Mouse (Mus musculus) forebrain, embryonic 15.5 days (tissue): ENCODE data around the gene Syn2. TPM values are rescaled to one million over a fixed set of nuclear protein-coding genes. Genes with fewer than 3 reads are reported as not detected.

Experiments
- ATAC-seq: fragments of 200-750 bp; cut with Nextera tagmentation; replicated peaks from 2 replicates; pipeline ENCODE4 v1.8.0; 2017; ENCODE audit warnings: mild to moderate bottlenecking, moderate TSS enrichment, moderate library complexity
- H3K27ac ChIP-seq: fragments of 300-500 bp; sonication (generic); replicated peaks from 2 replicates; pipeline ENCODE4 v1.5.1; 2015; ENCODE audit warnings: mild to moderate bottlenecking, inconsistent platforms
- H3K27me3 ChIP-seq: fragments of 300-500 bp; sonication (generic); 2 replicates; pipeline ENCODE4 v1.6.1; 2015; ENCODE audit warnings: inconsistent platforms
- H3K36me3 ChIP-seq: fragments of 300-500 bp; sonication (generic); 2 replicates; pipeline ENCODE4 v1.6.1; 2015; ENCODE audit warnings: mild to moderate bottlenecking, inconsistent platforms
- H3K4me1 ChIP-seq: fragments of 300-500 bp; sonication (generic); 2 replicates; pipeline ENCODE4 v1.6.1; 2015; ENCODE audit warnings: inconsistent platforms
- H3K4me2 ChIP-seq: fragments of 300-500 bp; sonication (generic); replicated peaks from 2 replicates; pipeline ENCODE4 v1.6.1; 2015; ENCODE audit warnings: mild to moderate bottlenecking, inconsistent platforms
- H3K4me3 ChIP-seq: fragments of 300-500 bp; sonication (generic); 2 replicates; pipeline ENCODE4 v1.5.1; 2015; ENCODE audit warnings: mild to moderate bottlenecking, inconsistent platforms
- H3K9ac ChIP-seq: fragments of 300-500 bp; sonication (generic); replicated peaks from 2 replicates; pipeline ENCODE4 v1.6.1; 2015; ENCODE audit warnings: mild to moderate bottlenecking, inconsistent platforms
- H3K9me3 ChIP-seq: fragments of 300-500 bp; sonication (generic); 2 replicates; pipeline ENCODE4 v1.6.1; 2016; ENCODE audit warnings: inconsistent platforms
- WGBS: fragments of 180-500 bp; shearing (Covaris S2); methylation state at CpG from one replicate; pipeline ENCODE4 v1.1.7; 2015; ENCODE audit warnings: mixed read lengths; 5-methylcytosine and 5-hydroxymethylcytosine counted together
- polyA plus RNA-seq: library from polyadenylated mRNA; unstranded; fragments of >200 nt; fragmentation: Nextera tagmentation; extraction: Ambion mirVana; gene quantifications from 2 replicates; pipeline ENCODE4 v1.2.1, GENCODE M21; 2015

The Syn2 gene
- polyA plus RNA-seq, result 34.2 and 34.8 TPM in 2 replicates

DNA sequence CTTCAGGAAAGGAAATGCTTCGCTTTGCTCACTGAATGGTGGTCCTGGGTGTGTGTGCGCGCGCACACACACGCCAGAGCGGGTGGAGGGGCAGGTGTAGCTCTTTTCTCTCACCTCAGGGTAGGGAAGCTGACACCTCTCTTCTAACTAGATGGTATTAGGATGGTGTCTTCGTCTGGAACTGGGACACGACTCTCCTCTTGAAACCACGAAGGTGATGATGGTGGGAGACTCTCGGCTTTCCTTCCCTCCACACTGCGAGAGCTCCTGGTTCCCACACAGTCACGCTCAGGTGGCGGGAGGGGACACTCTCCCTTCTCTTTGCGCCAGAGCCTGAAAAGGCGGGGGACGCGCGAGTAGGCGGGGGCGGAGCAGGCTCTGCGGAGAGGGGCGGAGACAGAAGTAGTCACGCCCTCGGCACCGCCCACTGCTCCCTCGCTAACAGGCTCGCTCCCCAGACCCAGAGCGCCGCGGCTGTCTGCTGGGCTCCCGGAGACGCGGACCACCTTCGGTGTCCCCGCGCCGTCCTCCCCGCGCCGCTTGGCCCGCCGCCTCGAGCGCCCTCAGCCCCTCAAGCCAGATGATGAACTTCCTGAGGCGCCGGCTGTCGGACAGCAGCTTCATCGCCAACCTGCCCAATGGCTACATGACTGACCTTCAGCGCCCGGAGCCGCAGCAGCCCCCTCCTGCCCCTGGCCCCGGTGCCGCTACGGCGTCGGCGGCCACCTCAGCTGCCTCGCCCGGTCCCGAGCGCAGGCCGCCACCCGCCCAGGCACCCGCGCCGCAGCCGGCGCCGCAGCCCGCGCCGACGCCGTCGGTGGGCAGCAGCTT, at the start of gene Syn2:
Gene Syn2, plus strand, starts transcription at position 402 of the 831 bp plus-strand sequence.
- Histone ChIP-seq H3K9me3 (no peaks in the 10 kb centered on the region), H3K27ac (peak within 1 kb of the TSS; percentile 51), H3K4me3 (peak within 1 kb of the TSS; percentile 88), H3K27me3 (no peaks in the 10 kb centered on the region), H3K36me3 (no peaks in the 10 kb centered on the region), H3K9ac (peak within 1 kb of the TSS; percentile 83), H3K4me1 (peaks cover 10% of the 10 kb centered on the region; the same call in 1 of the 2 replicates), H3K4me2 (peak within 1 kb of the TSS; percentile 77)
- under 1% methylated on average over 72 of the region's 75 CpGs for WGBS
- ATAC-seq, result peak; percentile 98

DNA sequence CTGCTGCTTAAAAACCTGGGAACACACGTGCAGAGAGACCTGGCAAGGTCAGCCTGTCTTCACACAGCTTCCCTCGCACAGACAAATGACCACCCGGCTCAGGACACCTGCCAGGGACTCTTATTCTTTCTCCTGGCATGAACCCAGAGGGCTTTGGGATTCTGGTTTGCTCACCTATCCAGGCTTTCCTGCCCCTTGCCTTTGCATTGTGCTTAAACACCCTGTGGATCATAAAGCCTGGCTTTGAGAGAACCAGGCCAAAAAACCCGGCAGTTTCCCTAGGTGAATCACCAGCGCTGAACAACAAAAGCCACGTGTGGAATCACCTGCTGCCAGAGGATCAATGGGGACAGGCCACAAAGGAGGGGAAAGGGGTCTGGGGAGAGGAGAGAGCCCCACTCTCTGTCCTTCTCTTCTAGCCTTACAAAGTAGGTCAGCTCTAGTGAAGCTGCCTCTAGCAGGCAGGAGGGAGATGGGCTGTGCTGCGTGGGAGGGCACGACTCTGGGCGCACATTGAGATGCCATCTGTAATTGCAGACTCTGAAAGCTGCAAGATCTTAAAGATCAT, 49.3 kb upstream of the Syn2 start:
- Histone ChIP-seq H3K27ac (no peak overlapping the region), H3K9ac (no peak overlapping the region), H3K36me3 (no peaks in the 10 kb centered on the region), H3K4me2 (no peak overlapping the region), H3K9me3 (no peaks in the 10 kb centered on the region), H3K4me1 (0 out of 2 replicates have a peak, but pooled peaks cover 4% of the 10 kb centered on the region), H3K27me3 (no peaks in the 10 kb centered on the region), H3K4me3 (no peak overlapping the region)
- ATAC-seq, result no peak
- 45% methylated on average over 9 of the region's 9 CpGs for WGBS

DNA sequence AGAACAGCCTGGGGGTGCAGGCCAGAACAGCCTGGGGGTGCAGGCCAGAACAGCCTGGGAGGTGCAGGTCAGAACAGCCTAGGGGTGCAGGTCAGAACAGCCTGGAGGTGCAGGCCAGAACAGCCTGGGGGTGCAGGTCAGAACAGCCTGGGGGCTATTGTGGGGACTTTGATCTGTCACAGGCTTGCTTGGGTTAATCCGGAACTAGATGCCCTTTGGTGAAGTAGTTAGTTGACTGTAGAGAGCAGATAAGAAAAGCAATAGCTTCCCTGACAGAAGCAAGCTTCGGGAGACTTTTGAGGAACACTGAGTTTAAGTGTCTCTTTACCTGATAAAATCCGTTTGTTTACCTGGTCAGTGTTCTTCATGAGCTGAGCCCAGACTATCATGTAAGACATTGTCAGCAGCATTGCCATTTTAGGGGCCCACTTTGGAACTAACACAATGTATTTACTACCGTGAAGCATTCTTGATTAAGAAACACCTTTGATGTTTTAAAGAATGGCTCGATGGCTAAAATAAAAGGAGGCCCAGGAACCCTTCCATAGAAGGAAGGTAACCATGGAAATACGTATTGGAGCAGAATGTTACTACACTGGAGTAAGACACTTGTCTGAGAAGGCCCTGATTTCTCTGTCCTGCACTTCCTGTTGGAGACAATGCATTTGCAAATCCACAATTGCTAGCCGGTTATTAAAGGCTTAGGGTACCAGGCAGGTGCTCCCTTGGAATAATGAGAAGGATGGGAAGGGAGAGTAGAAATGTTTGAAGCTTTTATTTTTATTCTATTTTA, 46.2 kb upstream of the Syn2 start:
- 0 out of 2 replicates have a peak, but pooled peaks cover 4% of the 10 kb centered on the region for H3K4me1 ChIP-seq
- no peaks in the 10 kb centered on the region for H3K36me3 ChIP-seq
- no peak for ATAC-seq
- no peak overlapping the region for H3K4me3 ChIP-seq
- no peak overlapping the region for H3K9ac ChIP-seq
- WGBS, result 45% methylated on average over 7 of the region's 7 CpGs
- no peaks in the 10 kb centered on the region for H3K9me3 ChIP-seq
- H3K27ac ChIP-seq, result no peak overlapping the region
- no peaks in the 10 kb centered on the region for H3K27me3 ChIP-seq
- H3K4me2 ChIP-seq, result no peak overlapping the region

DNA sequence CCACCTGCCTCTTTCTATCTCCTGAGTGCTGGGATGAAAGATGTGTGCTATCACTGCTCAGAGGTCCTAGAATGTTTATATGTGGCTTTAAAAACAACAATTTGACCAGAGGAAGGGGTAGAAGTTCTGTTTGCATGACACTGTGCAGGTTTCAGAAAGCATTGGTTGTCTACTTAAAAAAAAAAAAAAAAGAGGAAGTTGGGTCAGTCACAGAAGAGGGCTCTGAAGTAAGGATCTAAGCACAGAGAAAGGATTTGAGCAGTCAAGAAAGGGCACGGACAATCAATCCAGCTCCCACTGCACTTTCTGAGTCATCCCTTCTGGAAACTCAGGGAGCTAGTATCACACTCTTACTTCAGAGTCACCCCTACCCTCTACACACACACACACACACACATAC, 43.0 kb upstream of the Syn2 start:
- Histone ChIP-seq H3K4me2 (no peak overlapping the region), H3K4me1 (no peaks in the 10 kb centered on the region), H3K36me3 (no peaks in the 10 kb centered on the region), H3K4me3 (no peak overlapping the region), H3K27ac (no peak overlapping the region), H3K9me3 (no peaks in the 10 kb centered on the region), H3K27me3 (no peaks in the 10 kb centered on the region), H3K9ac (no peak overlapping the region)
- 79% methylated on average over 1 of the region's 1 CpGs for WGBS
- no peak for ATAC-seq

DNA sequence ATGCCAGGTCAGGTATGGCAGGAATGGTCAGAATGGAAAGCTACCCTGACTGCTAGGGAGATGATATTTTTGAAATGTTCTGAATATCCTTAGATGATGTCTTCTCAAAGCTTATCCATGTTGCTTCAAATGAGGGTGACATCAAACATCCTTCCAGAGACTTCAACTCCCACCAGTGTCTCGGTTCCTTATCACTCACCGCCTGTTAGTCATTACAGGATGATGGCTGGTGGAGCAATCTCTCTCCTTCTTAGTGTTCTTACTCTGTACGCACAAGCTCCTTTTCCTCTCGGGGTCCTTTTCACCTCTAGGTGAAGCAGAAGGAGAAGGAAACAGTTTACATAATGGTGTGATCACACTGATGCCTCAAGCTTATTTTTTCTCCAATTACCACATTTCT, 32.2 kb upstream of the Syn2 start:
- 65% methylated on average over 4 of the region's 4 CpGs for WGBS
- H3K27me3 ChIP-seq, result no peaks in the 10 kb centered on the region
- no peak overlapping the region for H3K4me3 ChIP-seq
- no peak for ATAC-seq
- H3K27ac ChIP-seq, result no peak overlapping the region
- no peaks in the 10 kb centered on the region for H3K9me3 ChIP-seq
- H3K4me1 ChIP-seq, result no peaks in the 10 kb centered on the region
- no peaks in the 10 kb centered on the region for H3K36me3 ChIP-seq
- no peak overlapping the region for H3K4me2 ChIP-seq
- no peak overlapping the region for H3K9ac ChIP-seq

DNA sequence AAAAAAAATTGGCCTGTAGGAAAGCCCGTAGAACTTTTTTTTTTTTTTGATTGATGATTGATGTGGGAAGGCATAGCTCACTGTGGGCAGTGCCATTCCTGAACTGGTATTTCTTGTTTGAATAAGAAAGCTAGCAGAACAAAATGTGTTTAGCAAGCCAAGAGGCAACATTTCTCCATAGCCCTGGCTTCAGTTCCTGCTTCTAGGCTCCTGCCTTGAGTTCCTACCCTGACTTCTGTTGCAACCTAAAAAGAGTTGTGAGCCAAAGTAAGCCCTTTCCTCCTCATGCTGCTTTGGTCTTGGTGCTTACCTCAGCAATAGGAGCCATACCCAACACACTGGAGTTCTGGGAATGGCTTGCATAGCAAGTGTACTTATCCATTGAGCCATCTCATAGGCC, 23.3 kb upstream of the Syn2 start:
- 96% methylated on average over 1 of the region's 1 CpGs for WGBS

DNA sequence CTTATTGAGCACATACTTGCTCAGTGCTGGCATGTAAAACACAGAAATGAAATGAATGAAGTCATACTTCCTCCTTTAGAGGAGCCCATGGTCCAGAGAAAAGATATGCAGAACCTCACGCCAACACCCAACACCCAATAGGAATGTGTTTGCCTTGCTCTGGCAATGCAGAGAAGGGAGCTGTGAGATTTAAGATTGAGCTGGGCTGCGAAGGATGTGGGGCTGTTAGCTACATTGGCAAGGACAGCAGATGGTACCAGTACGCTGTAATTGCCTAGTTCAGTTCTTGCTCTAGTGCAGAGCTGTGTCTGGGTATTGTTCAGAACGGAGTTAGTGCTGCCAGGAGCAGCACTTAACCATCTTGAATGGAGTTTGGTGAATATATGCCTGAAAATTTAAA, 12.5 kb upstream of the Syn2 start:
- Histone ChIP-seq H3K9ac (no peak overlapping the region), H3K4me3 (no peak overlapping the region), H3K27ac (peak overlapping the region; percentile 93), H3K4me1 (peaks cover 52% of the 10 kb centered on the region), H3K36me3 (no peaks in the 10 kb centered on the region), H3K4me2 (no peak overlapping the region), H3K27me3 (no peaks in the 10 kb centered on the region), H3K9me3 (no peaks in the 10 kb centered on the region)
- 0 out of 2 replicates have a peak, but pooled peaks have one; percentile 31 for ATAC-seq
- WGBS, result 40% methylated on average over 4 of the region's 4 CpGs

More for the DNA sequence above, 23.3 kb upstream of the Syn2 start:
- H3K36me3 ChIP-seq, result no peaks in the 10 kb centered on the region
- no peak overlapping the region for H3K9ac ChIP-seq
- no peaks in the 10 kb centered on the region for H3K4me1 ChIP-seq
- H3K4me3 ChIP-seq, result no peak overlapping the region
- H3K27me3 ChIP-seq, result no peaks in the 10 kb centered on the region
- H3K9me3 ChIP-seq, result no peaks in the 10 kb centered on the region
- ATAC-seq, result no peak
- H3K4me2 ChIP-seq, result no peak overlapping the region
- H3K27ac ChIP-seq, result no peak overlapping the region

DNA sequence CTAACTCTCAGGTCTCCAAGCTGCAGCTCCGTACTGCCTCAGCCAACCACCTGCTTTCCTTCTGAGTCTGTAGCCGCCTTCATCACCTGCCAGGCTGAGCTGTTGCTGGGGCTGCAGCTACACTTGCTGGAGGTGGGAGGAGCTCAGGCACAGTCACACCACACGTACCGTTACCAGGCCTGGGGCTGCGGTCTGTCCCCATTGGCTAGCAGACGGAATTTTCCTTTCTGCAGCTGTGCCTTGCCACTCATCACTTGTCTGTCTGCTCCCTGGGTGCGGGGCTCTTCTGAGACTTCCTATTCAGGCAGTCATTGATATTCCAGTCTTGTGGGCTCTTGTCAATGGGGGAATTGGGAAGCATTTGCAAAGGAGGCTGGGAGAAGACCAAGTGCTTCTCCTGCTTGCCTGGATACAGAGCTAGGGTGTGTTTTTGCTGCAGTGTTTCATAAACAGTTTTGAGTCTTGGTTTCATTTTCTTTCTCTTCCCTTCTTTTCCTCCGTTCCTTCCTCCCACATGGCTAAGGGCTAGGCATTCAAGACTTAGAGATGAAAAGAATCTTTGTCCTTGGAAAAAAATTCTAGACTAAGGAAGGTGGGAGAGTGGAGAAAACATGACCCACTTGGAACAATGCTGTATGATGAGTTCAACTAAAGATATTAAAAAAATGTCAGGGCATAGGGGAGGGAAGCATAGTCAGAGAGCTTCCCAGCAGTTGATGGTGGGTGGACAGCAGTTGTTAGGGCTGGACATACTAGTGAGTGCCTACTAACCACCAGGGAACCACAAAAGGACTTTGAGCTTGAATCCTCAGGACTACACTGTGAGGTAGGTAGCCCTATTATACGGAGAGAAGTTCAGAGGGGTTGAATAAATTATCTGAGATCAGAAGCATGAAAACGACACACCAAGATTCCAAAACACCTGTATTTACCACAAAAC, 11.2 kb upstream of the Syn2 start:
- H3K4me1 ChIP-seq, result peaks cover 59% of the 10 kb centered on the region
- 14% methylated on average over 10 of the region's 10 CpGs for WGBS
- ATAC-seq, result peak; percentile 88

DNA sequence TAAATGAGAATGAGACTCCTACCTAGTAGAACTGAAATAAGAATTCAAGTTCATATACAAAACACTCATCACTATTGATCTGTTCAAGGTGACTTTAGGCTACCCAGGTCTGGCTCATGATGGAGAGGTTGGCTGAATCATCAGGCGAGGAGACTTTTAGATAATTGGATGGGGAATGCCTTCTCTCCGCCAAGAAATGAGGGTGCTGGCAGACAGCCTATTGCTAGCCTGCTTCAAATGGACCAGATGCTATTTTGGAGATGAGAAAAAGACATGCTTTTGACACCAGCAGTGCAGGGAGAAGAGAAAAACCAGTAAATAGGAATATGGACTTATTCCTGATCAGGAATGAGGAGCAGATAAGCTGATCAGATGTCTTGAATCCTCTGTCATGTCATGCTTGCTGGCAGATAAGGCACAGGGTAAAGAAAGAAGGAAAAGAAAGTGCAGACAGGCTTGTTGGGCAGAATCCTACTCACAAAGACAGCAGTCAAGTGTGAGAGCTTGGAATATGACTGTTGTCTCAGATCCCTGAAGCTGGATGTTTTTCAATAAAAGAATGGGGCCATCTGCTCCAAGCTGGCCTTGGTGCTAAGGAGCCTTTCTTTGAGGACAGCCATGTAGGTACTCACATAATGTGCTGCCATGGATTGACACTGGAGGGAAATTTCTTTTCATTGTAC, 9.9 kb upstream of the Syn2 start:
- no peaks in the 10 kb centered on the region for H3K36me3 ChIP-seq
- H3K4me3 ChIP-seq, result no peak overlapping the region
- peak overlapping the region; percentile 93 for H3K27ac ChIP-seq
- ATAC-seq, result no peak
- no peak overlapping the region; the same call in 1 of the 2 replicates for H3K4me2 ChIP-seq
- H3K27me3 ChIP-seq, result no peaks in the 10 kb centered on the region
- H3K9ac ChIP-seq, result no peak overlapping the region
- peaks cover 59% of the 10 kb centered on the region for H3K4me1 ChIP-seq
- no peaks in the 10 kb centered on the region for H3K9me3 ChIP-seq
- WGBS, result 18% methylated on average over 2 of the region's 2 CpGs

More for the DNA sequence above, 11.2 kb upstream of the Syn2 start:
- H3K36me3 ChIP-seq, result no peaks in the 10 kb centered on the region
- H3K9ac ChIP-seq, result no peak overlapping the region
- H3K4me3 ChIP-seq, result no peak overlapping the region
- H3K9me3 ChIP-seq, result no peaks in the 10 kb centered on the region
- peak overlapping the region; percentile 93 for H3K27ac ChIP-seq
- peak overlapping the region; percentile 2; the same call in 1 of the 2 replicates for H3K4me2 ChIP-seq
- no peaks in the 10 kb centered on the region for H3K27me3 ChIP-seq

DNA sequence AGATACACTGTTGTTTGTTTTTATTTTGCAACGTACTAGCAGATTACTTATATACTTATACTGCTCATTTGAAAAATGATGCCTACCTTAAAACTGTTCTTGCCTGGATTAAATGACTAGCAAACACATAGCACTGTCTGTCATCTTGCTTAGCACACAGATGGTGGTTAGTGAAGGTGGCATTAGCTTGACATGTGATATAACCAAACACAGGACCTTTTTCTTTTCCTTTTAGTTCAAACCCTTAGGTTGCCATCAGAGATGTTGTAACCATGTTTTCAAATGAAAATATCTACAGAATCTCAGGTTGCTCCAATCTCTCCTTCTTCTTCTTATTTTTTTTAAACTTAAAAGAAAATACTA, 9.4 kb upstream of the Syn2 start:
- ATAC-seq, result no peak
- H3K4me2 ChIP-seq, result no peak overlapping the region
- H3K36me3 ChIP-seq, result no peaks in the 10 kb centered on the region
- peaks cover 59% of the 10 kb centered on the region for H3K4me1 ChIP-seq
- peak overlapping the region; percentile 93 for H3K27ac ChIP-seq
- H3K9me3 ChIP-seq, result no peaks in the 10 kb centered on the region
- 58% methylated on average over 1 of the region's 1 CpGs for WGBS
- H3K4me3 ChIP-seq, result no peak overlapping the region
- H3K9ac ChIP-seq, result no peak overlapping the region
- no peaks in the 10 kb centered on the region for H3K27me3 ChIP-seq
